Mouse (Mus musculus) kidney, postnatal 0 days (tissue): ENCODE results near the gene Dmtf1. TPM values are rescaled to one million over a fixed set of nuclear protein-coding genes. Genes with fewer than 3 reads are reported as not detected.

Experiments used
- ATAC-seq: fragments of 200-750 bp; cut with Nextera tagmentation; replicated peaks from 2 replicates; pipeline ENCODE4 v1.8.0; 2017; ENCODE audit warnings: low read depth, moderate number of reproducible peaks, moderate TSS enrichment, moderate library complexity; ENCODE audit not compliant: low FRiP score
- DNase-seq: peaks from one replicate; pipeline ENCODE4 v3.0.0-alpha.2; 2016; ENCODE audit warnings: low spot score
- H3K27ac ChIP-seq: fragments of 300-500 bp; sonication (generic); 2 replicates; pipeline ENCODE4 v1.5.1; 2014; ENCODE audit warnings: mild to moderate bottlenecking
- H3K27me3 ChIP-seq: fragments of 300-500 bp; sonication (generic); 2 replicates; pipeline ENCODE4 v1.6.1; 2014; ENCODE audit warnings: low read length, mixed read lengths; ENCODE audit not compliant: insufficient read depth
- H3K36me3 ChIP-seq: fragments of 300-500 bp; sonication (generic); 2 replicates; pipeline ENCODE4 v1.6.1; 2014; ENCODE audit warnings: low read length, mixed read lengths; ENCODE audit not compliant: insufficient read depth
- H3K4me1 ChIP-seq: fragments of 300-500 bp; sonication (generic); replicated peaks from 2 replicates; pipeline ENCODE4 v1.6.1; 2014; ENCODE audit warnings: antibody characterized with exemption, low read length, mixed read lengths; ENCODE audit not compliant: insufficient read depth
- H3K4me2 ChIP-seq: fragments of 300-500 bp; sonication (generic); 2 replicates; pipeline ENCODE4 v1.6.1; 2014; ENCODE audit warnings: mild to moderate bottlenecking, low read length, moderate library complexity, mixed read lengths
- H3K4me3 ChIP-seq: fragments of 300-500 bp; sonication (generic); replicated peaks from 2 replicates; pipeline ENCODE4 v1.5.1; 2014; ENCODE audit warnings: low read depth, low read length
- H3K9ac ChIP-seq: fragments of 300-500 bp; sonication (generic); 2 replicates; pipeline ENCODE4 v1.6.1; 2014; ENCODE audit warnings: low read depth, low read length
- H3K9me3 ChIP-seq: fragments of 300-500 bp; sonication (generic); replicated peaks from 2 replicates; pipeline ENCODE4 v1.6.1; 2016; ENCODE audit warnings: low read length, inconsistent platforms, mixed read lengths
- CTCF ChIP-seq: IDR thresholded peaks from 2 replicates; pipeline ENCODE4 v1.5.1; 2016; ENCODE audit warnings: antibody characterized with exemption, low read depth, mild to moderate bottlenecking, moderate library complexity
- WGBS: fragments of 180-500 bp; shearing (Covaris S2); extraction: QIAGEN DNeasy Blood & Tissue Kit; methylation state at CpG from one replicate; pipeline ENCODE4 v1.1.7; 2014; 5-methylcytosine and 5-hydroxymethylcytosine counted together
- polyA plus RNA-seq: library from polyadenylated mRNA; unstranded; fragments of >200 nt; fragmentation: Nextera tagmentation; extraction: Ambion mirVana; gene quantifications from 2 replicates; pipeline ENCODE4 v1.2.1, GENCODE M21; 2015

Dmtf1 gene
- polyA plus RNA-seq, 1 experiment from 2014 or later: 25.1 TPM

DNA sequence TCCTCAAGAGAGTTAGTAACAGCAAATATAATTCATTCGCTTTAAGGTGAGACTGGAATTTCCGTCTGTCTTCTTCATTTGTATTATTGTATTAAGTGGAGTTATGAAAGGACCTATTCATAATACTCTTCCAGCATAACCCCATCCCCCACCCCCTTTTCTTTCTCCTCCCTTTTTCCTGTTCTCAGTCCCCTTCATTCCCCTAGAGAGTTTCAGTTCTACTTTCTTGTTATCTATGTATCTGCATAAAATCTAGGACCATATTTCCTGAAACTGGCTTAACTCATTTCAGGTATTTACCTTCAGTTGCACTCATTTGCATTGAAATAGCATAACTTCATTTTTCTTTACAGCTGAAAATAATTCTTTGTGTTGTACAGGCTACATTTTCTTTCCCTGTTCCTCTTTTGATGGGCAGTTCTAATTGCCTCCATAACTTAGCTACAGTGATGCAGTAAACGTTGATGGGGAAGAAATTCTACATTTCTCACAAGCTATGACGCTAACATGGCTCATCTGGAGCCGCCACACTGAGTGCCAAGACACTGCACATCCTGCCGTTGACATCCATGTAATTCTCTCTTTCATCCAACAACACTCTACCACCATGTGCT is 71.0 kb downstream of the Dmtf1 start:
- H3K4me1 ChIP-seq: no peaks in the 10 kb centered on the region
- no peaks in the 10 kb centered on the region for H3K9me3 ChIP-seq
- no peaks in the 10 kb centered on the region for H3K27me3 ChIP-seq
- H3K4me3 ChIP-seq: no peak overlapping the region
- no peak overlapping the region for H3K4me2 ChIP-seq
- no peaks in the 10 kb centered on the region for H3K36me3 ChIP-seq
- WGBS: 73% methylated on average over 6 of the region's 6 CpGs
- no peak overlapping the region for H3K9ac ChIP-seq
- no peak for TF ChIP-seq CTCF
- no peak overlapping the region for H3K27ac ChIP-seq
- ATAC-seq (no peak), DNase-seq (no peak)

DNA sequence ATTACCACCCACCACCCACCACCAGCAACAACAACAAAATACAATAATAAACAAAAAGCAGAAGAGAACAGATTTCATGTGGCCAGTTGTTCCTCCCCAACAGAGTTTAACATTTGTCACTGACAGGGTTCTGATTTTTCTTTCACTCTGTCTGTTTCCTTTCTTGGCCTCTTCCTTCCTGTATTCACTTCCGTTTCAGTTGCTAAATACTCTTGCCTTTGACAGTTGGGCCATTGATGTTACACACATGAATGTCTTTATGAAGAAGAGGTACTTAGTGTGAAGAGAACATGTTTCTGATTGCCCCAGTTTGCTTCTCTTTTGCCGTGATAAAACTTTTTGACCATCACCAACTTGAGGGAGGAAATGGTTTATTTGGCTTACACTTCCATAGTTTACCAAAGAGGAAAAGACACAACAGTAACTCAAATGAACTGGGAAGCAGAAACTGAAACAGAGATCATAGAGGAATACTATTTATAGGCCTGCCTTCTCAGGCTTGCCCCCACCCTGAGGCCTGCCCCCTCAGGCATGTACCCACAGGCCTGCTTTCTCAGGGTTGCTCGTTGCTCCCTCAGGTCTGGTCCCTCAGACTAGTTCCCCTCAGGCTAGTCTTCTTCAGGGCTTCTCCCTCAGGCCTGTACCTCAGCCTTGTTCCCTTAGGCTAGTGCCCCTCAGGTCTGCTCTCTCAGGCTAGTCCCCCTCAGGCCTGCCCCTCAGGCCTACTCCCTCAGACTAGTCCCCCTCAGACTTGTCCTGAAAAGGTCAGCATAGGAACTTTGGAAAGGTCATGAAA is 74.5 kb downstream of the Dmtf1 start:
- Histone ChIP-seq H3K9me3 (no peaks in the 10 kb centered on the region), H3K4me1 (no peaks in the 10 kb centered on the region), H3K9ac (no peak overlapping the region), H3K4me2 (no peak overlapping the region), H3K27me3 (no peaks in the 10 kb centered on the region), H3K36me3 (no peaks in the 10 kb centered on the region), H3K27ac (no peak overlapping the region), H3K4me3 (no peak overlapping the region)
- ATAC-seq: 0 out of 2 replicates have a peak, but pooled peaks have one; percentile 33
- no peak for DNase-seq
- WGBS: 65% methylated on average over 3 of the region's 3 CpGs
- TF ChIP-seq CTCF: no peak

DNA sequence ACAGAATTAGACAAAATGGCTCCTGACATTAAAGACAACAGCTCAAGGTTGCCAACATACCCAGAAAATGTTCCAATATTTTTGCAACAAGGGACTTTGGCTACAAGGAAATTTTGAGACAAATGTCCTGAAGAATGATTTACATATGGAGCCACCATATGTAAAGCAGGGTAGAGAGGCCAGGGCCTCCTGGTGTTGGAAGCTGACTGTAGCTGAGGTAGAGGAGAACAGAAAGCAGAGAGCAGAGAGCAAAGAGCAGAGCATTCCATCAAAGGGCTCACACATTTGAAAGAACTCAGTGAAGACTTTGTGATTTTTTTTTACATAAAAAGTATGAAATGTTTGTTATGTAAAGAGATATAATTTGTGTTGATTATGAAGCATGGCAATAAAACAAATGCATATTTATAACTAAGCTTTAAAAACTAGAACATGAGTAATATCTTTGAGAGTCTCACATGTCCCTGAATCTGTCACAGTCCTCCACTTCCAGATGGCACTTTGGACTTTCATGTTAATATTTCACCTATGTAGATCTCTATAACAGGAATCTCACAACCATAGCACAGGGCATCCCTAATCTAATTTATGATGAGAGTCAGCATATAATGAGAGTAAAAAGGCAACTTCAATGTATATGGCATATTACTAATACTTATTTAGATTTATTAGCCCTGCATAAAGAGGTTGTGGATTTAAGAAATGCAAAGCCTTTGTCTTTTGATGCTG is 81.6 kb downstream of the Dmtf1 start:
- TF ChIP-seq CTCF: no peak
- Histone ChIP-seq H3K9me3 (no peaks in the 10 kb centered on the region), H3K4me1 (no peaks in the 10 kb centered on the region), H3K27ac (no peak overlapping the region), H3K27me3 (no peaks in the 10 kb centered on the region), H3K4me3 (no peak overlapping the region), H3K9ac (no peak overlapping the region), H3K4me2 (no peak overlapping the region), H3K36me3 (no peaks in the 10 kb centered on the region)
- ATAC-seq: 0 out of 2 replicates have a peak, but pooled peaks have one; percentile 49
- DNase-seq: no peak

DNA sequence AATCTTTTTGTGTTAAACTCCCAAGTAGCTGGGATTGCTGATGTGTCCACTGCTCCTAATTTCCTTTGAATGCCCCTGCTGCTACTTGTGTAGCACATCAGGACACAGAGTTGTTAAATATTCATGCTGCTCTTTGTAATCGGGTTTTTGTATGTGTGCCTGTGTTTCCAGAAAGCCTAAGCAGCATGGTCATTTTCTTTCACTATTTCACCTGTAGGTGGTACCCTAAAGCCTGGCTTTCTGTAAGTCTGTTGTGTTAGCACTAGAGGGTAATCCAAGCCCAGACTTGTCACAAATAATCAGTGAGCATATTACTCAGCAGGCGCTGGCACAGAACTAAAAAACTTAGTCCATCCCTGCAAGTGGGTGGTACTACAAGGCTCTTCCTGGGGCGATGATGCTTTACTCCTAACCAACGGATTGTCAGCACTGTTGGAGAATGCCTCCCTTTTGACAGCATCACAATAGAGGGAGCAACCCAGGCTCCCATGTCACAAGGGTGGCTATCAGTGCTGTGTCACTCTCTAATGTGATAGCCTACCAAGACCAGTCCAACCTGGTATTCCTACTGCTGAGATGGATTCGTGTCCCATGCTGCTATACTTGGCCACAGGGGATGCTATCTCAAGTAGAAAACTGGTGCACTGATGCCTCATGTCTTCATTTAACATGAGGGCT is 88.3 kb downstream of the Dmtf1 start:
- peak; percentile 19 for DNase-seq
- no peaks in the 10 kb centered on the region for H3K27me3 ChIP-seq
- no peaks in the 10 kb centered on the region for H3K9me3 ChIP-seq
- no peak overlapping the region for H3K9ac ChIP-seq
- WGBS: 67% methylated on average over 5 of the region's 5 CpGs
- H3K4me2 ChIP-seq: no peak overlapping the region
- peak; percentile 62; the same call in 1 of the 2 replicates for TF ChIP-seq CTCF
- H3K27ac ChIP-seq: no peak overlapping the region
- H3K36me3 ChIP-seq: no peaks in the 10 kb centered on the region
- no peaks in the 10 kb centered on the region for H3K4me1 ChIP-seq
- no peak for ATAC-seq
- no peak overlapping the region for H3K4me3 ChIP-seq

DNA sequence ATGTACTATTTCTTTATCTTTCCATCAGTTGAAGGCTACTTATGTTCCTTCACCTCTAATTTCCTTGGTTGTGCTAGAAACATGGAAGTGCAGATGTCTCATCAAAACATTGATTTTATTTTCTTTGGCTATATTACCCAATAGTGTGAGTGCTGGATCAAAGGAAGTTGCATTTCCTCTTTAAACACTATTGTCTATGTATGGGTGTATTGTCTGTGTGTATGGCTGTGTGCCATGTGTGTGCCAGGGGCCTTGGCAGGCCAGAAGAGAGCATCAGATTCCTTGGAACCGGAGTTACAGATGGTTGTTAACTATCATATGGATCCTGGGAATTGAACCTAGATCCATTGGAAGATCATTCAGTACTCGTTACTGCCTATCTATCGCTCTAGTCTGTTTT is 90.2 kb downstream of the Dmtf1 start:
- Histone ChIP-seq H3K9me3 (no peaks in the 10 kb centered on the region), H3K4me3 (no peak overlapping the region), H3K4me2 (no peak overlapping the region), H3K36me3 (no peaks in the 10 kb centered on the region), H3K27ac (no peak overlapping the region), H3K4me1 (no peaks in the 10 kb centered on the region), H3K27me3 (no peaks in the 10 kb centered on the region), H3K9ac (no peak overlapping the region)
- ATAC-seq (no peak), DNase-seq (no peak)
- WGBS: 95% methylated on average over 3 of the region's 3 CpGs
- TF ChIP-seq CTCF: no peak

DNA sequence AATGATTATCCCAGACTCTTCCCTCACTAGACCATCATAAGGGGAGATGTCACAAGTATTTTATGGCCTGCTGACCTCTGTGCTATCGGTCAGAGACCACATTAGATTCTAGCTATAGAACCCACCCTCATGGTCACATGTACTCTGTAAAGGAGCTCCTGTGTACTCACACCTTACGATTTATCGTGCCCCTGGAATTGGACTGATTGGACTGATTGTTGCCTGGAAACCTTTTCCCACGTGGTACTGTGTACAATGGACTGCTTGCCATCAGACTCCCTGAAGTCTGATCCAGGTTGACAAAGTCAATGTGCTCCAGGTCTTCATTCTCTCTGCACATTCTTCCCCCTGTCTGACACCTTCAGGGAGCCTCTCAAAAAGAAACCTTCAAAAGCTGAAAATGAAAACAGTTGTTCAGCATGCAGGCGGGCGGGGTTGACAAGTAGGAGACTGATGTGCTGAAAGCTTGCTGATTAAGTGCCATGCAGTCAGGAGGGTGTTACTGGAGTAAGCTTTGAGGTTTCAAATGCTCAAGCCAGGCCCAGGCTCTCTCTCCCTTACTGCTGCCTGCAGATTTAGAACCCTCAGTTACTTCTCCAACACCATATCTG is 91.9 kb downstream of the Dmtf1 start:
- no peak for DNase-seq
- Histone ChIP-seq H3K9ac (no peak overlapping the region), H3K4me1 (no peaks in the 10 kb centered on the region), H3K4me3 (no peak overlapping the region), H3K4me2 (no peak overlapping the region), H3K36me3 (no peaks in the 10 kb centered on the region), H3K9me3 (no peaks in the 10 kb centered on the region), H3K27ac (no peak overlapping the region), H3K27me3 (no peaks in the 10 kb centered on the region)
- no peak for TF ChIP-seq CTCF
- no peak for ATAC-seq
- WGBS: 48% methylated on average over 6 of the region's 6 CpGs
